Mouse (Mus musculus): Measurements from ENCODE around the gene Hspd1.

Hspd1 gene

DNA sequence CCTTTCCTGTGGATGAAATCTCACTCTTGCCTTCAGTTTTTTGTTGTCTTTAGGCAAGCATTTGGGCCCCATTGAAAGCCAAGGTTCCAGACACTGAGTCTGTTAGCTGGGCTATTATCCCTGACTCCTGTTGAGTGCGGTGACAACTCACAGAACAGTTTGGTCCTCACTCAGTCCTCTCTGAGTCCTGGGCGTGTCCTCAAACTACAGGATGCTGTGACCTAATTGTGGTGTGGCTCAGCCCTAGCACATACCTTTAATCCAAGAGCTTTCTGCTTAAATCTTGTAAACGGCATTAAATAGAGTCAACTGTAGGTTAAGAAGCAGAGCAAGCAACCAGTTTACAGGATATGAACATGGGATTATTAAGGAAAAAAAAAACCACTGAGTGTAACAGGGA lies 44.9 kb downstream of the Hspd1 start:
- in situ Hi-C loops (cut with MboI, MseI) = no loop called here

DNA sequence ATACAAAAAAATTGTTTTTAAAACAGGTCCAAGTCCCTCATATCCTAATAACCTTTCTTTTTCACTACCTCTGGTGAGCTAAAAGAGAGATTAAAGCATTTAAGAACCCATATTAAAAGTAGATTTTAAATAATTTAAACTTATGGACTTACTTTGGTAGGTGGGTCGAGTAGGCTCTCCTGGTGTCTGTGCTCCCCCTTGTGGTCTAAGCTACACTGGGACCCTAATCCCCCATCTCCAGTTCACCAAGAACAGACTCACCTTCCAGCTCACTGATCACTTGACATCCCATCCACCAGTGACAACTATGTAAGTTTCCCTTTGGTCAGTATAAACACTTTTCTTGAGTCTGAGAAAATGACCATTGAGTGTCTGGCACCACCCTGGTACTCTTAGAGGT lies 45.8 kb downstream of the Hspd1 start:
- in situ Hi-C loops (cut with MboI, MseI) = no loop called here

DNA sequence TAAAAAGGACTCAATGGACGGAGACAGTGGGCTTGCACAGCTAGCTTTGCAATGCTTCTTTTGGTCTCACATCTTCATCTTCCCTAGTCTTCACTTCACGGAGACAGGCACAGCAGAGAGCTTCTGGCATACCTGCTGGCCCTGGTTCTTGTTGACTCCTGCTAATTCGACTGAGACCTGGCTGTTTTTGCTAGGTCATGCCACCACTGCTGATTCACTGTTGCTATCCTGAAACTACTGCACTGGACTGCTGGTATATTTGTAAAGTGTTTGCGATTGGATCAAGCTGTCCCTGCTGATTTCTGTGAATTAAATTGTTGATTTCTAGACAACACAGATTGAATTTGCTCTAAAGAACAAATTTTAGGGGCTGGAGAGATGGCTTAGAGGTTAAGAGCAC lies 46.4 kb downstream of the Hspd1 start:
- in situ Hi-C loops (cut with MboI, MseI) = no loop called here

DNA sequence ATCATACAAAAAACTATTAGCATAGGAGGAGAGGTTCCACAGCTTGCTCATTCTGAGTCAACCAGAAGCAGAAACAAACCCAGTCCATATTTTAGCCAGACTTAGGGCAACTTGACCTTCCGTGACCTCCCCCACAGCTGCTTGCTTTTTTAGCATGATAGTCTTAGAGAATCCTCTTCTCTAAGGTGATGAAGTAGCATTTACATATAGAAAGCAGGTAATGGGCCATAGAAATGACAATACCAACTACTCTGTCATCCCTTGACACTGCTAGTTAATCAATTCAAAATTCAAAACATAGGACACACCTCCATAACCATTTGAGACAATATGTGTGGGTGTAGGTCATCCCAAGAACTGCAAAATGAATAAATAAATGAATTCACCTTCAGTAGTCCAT lies 48.1 kb downstream of the Hspd1 start:
- in situ Hi-C loops (cut with MboI, MseI) = no loop called here

DNA sequence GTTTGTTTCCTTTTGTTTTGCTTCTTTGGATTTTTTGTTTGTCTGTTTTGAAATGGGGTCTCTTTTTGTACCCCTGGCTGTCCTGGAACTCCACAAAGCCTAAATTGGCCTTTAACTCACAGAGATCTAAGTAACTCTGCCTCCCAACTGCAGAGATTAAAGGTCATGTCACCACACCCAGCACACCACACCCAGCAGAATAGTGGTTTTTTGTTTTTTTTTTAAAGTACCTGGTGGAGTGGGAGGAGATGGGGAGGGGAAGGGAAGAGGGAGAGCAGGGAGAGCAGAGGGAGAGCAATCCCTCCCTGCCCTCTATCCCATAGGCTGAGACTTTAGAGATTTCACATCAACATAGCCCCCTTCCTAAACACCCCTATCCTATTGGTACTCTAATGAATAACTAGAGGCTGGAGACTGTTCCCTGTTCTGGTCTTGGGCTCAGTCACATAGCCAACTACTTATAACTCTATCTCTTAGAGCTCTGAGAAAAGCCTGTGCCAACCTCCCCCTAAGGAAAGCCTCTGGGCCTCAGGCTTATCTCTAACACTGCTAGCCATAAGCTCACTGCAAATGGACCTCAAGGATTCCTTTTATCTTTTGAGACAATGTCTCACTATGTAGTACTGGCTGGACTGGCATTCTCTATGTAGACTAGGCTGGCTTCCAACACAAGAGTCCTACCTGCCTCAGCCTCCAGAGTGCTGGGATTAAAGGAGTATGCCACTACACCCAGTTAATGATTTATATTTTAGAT lies 56.8 kb downstream of the Hspd1 start:
- in situ Hi-C loops (cut with MboI, MseI) = no loop called here

DNA sequence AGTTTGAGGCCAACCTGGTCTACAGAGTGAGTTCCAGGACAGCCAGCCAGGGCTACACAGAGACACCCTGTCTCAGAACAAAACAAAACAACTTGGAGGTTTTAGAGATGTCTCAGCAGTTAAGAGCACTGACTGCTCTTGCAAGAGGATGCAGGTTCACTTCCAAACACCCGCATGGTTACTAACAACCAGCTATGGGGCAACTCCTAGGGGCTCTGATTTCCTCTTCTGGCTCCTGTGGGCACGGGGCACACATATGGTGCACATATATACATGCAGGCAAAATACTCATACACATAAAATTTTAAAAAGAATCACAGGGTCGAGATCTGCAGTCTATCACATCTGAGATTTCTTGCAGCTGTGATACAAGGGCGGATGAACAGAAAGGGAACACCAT lies 58.6 kb downstream of the Hspd1 start:
- in situ Hi-C loops (cut with MboI, MseI) = no loop called here

DNA sequence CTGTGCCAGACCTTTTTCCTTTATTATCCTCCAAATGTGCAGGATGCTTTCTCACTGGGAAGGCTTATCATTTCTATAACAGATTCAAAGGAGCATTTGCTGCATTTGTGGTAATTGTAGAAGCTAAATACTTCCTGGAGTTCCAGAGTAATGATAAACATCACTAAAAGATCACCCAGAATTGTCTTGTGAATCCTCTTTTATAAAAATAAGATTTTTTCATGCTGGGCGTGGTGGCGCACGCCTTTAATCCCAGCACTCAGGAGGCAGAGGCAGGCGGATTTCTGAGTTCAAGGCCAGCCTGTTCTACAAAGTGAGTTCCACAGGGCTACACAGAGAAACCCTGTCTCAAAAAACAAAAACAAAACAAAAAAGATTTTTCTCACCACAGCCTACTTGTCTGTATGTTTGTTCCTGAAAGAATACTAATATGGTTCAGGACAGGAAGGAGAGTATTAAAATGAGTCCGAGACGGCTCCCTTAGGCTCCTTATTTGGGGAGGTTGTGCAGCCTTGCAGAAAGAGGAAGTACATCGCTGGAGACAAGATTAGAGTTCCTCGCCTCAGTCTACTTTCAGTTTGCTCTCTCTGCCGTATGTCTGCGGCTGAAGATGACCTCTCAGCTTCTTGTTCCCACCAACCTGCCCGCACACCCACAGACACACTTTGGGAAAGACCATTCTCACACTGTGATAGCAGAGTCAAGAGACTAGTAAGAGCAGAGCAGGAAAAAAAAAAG lies 59.4 kb downstream of the Hspd1 start:
- in situ Hi-C loops (cut with MboI, MseI) = no loop called here

DNA sequence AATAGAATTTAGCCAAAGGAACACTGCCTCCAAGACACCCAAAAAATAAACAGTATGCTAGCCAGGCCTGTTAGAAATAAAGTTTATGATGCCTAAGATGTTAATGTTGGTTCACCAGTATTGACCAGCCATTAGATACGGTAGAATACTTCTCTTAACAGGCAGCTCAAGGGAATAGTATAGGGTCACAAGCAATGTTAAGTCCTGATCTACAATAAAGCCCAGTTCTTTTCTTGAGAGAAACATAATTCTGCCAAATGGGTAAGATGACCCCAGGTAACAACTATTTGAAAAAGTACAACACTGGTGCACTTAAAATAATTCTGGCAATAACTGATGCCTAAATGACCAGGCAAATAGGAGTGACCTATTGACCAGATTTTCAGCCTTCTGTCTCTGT lies 60.1 kb downstream of the Hspd1 start:
- in situ Hi-C loops (cut with MboI, MseI) = no loop called here

Data from T-helper 1 cell (primary cell).